Mouse (Mus musculus) MEL-GATA-1-ER (cell line): ENCODE data around the gene Scn4b.

Source experiments
- DNase-seq: peaks from one replicate; pipeline ENCODE4 v3.0.0-alpha.2; 2012; ENCODE audit warnings: low read depth; ENCODE audit errors: extremely low read depth

Scn4b gene

DNA sequence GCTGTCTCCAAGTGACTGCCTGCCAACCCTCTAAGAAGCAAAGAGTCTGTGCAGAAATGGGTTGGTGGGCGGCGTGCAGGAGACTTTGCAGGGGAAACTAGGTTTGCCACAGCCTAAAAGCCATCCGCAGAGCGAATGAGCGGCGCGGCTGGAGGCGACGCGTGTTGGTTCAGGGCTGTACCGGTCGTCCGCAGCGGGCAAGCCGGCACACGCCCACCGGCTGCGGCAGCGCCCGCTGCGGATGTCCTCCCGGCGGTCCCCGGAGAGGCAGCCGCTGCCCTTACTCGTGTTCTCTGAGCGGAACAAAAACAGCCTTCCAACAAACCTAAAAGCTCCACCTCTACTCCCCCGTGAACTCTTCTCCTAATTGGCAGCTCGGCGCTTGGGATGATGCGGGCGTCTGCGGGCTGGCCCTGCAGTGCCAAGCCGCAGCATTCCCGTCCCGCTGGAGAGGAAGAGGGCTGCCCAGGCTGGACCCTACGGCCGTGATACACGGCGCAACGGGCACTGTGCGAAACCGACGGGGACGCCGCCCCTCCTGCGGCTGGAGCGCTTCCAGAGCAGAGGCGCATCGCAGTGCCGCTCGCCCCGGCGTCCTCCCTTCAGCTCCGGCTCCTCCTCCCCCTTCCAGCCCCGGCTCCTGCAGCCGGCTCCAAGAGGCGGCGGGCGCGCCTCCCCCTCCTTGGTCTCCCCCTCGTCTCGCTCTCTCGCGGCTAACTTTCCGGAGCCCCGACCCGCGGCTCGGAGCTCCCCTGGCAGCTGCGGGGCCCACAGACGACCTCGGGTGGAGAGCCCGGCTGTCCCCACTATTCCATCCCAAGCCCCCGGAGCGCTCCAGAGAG lies at the start of gene Scn4b:
TSS of gene Scn4b (plus strand) at position 205 of the 842 bp plus-strand sequence.
- no peak for DNase-seq

DNA sequence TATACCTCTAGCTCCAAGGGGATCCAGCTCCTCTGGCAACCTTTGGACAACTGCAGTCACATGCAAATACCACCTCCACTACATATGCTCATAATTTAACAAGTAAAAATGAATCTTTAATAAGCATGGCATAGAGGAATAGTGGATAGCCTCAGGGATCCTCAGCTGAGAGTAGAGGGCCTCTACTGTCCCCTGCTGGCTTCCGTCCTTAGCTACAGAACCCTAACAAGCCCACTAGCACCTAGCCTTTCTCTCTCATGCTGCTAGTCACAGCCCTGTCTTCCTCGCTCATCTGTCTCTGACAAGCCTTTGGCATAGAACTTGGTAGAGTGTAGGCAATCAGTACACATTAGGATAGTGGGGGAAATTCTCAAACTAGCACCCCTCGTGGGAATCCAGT lies 47.4 kb upstream of the Scn4b start:
- no peak for DNase-seq

DNA sequence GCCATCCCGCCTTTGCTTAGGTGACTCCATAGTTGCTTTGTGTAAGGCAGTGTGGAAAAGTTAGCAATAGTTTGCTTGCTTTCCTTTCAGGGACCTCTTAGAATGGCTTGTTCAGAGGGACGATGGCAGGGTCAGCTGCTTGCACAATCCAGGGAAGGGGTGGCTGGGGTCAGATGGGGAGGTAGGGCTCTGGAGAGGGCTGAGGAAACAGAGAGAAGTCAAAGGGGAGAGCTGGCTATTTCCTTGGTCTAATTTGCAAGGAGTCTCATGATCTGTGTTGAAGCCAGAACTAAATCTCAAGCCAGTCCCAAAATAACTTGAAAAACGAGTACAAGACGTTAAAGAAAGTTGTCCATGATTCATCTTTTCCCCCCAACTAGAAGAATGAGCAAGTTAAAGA lies 45.6 kb upstream of the Scn4b start:
- no peak for DNase-seq

DNA sequence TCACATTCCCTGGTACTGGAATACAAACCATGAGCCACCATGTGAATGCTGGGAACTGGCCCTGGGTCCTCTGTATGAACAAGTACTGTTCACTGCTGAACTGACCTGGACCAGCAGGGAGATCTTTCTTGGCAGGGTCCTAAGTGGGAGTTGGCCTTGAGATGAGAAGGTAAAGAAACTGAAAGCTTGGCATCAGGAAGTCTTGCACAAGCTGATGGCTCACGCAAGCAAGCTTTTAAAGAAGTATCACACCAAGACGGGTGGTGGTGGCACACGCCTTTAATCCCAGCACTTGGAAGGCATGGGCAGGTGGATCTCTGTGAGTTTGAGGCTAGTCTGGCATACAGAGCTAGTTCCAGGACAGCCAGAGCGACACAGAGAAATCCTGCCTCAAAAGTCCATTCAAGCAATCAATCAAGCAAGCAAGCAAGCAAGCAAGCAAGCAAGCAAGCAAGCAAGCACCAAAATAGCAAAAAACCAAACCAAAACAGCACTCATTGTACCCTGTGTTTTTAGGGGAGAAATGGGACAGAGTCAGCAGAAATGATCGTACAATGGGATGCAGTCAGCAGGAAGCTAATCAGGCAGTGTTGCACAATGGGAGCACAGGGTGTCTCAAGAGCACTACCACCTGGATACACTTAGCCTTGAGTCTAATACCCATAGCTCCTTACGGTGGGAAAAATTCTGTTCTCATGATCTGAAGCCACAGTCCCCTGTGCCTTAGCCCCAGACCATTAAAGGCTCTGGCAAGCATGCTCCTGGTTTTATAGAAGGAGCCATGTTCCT lies 42.9 kb upstream of the Scn4b start:
- DNase-seq: no peak

DNA sequence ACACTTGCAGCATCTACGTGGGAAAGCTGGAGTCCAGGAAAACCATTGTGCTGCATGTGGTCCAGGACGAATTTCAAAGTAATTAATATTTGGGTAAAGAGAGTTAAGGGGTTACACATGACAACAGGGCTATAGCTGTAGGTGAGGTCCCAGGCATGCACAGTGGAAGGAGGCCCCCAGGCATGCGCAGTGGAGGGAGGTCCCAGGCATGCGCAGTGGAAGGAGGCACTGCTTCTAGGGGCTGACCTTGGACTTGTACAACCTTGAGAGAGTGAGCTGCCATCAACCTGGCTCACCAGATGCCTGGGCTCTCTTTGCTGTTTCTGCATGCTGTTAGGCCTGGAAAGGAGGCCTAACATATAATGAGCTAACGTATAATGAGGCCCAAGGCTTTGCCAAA lies 40.3 kb upstream of the Scn4b start:
- DNase-seq: no peak

DNA sequence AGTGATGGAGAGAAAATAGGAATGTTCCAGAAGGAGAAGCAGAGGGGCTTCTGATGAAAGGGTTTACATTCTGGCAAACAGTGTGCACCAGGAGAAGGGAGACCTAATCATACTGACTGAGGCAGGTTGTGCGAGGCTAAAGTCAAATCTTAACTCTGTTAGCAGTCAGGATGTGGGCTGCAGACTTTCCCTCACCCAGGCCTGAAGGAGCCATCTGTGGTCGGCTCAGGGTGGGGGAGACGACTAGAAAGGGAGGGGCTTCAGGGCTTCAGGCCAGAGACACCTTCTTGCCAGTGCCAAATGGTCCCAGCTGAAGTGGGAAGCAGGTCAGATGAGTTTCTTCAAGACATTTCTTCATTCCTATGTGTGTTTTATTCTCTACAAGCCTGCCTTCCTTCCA lies 39.8 kb upstream of the Scn4b start:
- DNase-seq: no peak

DNA sequence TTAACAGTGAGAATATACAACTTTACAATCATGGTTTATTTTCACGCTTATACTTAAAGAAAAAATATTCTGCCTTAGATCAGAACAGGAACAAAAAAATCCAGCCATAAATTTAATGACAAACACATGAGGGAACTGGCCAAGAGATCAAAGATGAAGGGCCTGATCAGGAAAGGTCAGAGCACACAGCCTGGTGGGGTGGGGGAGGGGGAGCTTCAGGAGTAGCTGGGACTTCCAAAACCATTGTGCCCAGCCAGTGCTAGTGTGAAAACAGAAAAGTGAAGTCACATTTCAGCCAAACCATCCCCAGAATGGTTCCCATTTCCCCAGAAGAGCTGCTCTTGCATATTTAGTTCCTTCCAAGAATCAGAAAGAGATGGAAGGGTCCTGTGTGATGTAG lies 35.7 kb upstream of the Scn4b start:
- DNase-seq: no peak

DNA sequence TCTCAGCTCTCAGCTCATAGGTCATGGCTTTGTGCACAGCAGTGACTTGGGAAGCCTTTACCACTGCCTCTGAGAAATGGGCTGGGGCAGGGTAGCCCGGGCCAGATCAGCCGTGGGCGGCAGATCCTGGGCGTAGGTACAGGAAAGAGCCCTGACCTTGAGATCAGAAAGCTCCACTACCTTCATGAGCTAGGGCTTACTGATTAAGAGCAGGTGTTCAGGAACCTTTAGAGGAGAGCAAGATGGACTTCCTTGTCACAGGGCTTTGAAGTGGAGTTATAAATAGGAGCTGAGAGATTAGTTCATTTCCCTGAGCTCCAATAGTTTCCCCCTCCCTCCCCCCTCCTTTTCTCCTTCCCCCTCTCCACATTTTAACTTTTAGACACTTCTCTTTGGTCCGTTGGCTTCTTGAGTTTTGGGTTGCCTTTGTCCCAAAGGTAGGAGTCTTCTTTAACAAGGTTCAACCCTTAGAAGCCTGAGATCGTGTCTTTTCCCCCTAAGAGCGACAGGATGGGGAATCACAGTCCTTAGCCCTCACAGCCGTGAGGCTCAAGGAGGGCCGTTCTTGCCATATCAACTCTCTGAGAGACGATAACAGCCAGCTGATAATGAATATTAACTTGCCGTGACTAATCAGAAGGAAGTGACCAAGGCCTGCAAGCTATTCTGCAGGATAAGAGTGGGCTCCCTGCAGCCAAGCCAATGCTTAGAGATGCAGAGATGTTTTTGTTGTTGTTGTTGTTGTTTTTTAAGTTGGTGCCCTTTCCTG lies 34.8 kb upstream of the Scn4b start:
- no peak for DNase-seq

DNA sequence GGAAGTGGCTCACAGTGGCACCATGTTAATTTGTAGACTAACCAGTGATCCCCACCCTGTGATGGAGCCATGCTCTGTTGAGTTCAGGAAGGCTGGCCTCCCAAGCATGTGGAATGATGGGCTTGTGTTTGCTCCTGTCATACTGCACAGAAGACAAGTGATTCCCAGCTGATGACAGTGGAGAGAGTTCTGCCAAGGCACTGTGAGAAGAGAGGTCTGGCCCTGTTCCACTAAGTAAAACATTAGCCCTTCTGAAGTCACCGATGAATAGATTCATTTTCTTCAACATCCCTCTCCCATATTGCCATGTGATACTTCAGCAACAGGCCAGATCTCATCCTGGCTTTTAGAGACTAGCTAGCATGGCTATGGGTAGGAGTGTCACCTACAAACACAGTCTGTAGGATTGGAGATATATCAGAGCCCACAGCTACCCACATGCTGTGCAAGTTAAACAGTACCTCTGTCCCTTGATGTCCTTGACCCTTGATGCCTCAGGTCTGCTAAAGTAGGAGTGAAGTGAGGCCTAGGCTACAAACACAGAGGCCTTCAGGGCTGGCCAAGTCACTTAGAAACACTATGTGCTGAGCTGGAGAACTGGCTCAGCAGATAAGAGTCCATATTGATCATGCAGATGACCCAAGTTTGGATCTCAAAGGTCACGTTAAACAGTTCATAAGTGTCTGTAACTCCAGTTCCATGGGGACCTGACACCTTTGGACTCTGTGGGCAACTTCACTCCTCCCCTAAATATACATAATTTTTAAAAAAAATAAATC lies 32.4 kb upstream of the Scn4b start:
- no peak for DNase-seq

DNA sequence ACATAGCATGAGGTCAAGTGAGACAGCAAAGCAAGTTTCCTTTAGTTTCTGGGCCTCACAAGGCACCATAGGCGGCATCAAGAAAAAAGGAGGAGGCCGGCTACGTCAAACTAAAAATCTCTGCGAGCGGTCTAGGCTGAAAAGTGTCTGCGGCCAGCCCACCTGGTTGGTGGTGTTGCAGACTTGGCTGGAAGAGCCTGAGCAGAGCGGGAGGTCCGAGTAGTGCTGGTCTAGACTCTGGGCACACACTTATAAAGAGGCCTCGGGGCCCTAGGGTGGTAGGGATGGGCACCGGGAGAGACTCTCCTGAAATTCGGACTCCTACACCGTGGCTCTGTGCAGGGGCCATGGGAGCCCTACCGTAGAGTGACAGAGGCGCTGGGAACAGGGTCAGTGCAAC lies 22.5 kb upstream of the Scn4b start:
- no peak for DNase-seq

DNA sequence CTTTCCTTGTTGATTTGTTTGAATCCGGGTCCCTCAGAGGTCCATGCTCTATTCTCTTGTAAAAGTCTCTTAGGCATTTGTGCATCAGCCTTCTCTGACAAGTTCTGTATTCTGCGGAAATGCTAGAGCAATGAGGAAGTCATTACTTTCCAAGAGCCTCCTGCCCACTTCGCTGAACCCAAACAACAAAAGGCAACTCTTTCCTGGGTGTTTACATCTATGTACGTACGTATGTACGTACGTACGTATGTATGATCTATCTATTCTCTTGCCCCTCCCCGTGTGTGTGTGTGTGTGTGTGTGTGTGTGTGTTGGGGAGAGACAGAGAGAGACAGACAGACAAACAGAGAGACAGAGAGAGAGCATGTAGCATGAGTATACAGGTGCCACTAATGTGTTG lies 21.4 kb upstream of the Scn4b start:
- DNase-seq: no peak

DNA sequence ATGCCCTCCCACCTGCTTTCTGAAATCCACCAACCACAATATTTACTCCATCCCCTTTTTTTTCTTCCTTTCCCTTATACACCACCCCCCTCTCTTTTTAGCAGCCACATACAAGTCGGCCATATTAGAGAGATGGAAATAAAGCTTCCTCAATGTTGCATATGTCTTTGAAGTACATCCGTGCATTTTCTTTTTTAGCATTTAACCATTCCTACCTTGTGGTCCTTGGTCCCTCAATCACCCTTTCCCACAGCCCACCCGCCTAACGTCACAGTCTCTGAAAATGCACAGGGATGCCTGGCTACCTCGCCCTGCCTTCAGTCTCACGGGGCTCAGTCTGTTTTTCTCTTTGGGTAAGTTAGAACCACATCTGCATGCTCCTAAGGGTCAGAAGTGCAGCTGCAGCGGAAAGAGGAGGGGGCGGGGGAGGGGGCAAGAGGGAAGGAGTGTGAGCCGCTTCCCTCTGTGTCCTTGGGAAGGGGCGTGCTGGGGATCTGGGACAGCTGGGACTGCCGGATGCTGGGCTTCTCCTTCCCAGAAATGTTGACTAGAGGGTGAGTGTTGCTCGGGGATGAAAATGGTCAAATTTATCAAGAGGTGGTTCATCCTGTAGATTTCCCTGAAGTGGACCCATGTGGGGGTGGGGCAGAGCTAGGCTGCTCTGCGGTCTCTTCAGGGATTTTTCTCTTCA lies 20.3 kb upstream of the Scn4b start, which contains the start of gene Scn2b:
TSS of gene Scn2b (plus strand) at position 42 of the 691 bp plus-strand sequence.
- no peak for DNase-seq

DNA sequence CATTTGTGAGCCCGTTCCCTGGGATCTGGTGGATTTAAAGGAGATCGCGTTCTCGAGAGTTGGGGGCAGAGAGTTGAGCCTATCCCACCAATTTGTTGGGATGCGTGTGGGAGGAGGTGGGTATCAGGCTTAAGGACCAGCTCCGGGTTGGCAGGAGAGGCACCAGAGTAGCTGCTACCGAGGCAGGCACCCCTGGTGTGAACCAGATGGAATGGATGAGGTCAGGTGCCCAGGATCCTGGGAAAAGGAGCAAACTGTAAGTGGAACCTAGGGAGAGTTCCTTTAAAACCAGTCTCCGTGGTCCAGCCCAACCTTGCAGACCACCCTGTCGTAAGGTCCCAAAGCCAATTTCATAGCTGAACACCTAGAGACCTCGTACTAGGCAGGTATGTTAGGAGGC lies 19.6 kb upstream of the Scn4b start:
- no peak for DNase-seq

DNA sequence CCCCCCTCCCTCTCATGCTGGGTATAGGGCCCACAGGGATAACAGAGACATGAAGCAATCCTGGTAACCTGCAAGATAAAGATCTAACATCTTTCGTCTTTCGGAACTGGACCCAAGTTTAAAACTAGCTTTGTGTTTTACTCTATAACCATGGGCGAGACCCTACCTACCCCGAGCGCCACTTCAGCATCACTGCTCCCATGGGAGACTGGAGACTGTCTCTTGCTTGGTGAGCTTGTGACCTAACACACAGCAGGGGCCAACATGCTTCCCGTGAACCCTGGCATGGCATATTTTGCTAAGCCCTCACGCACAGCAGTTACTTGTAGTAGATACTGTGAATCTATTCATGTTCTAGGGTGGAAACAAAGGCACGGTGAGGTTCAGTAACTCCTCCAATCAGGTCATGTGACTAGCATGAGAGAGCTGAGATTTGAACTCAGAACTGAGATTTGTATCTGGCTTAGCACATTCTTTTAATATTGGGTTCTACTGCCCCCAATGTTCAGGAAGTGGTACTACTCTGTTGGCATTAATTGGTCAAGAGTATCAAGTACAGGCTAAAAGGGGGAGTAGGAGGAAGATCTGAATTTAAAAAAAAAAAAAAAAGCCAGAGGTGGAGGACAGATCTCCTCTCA lies 18.8 kb upstream of the Scn4b start:
- DNase-seq: no peak

DNA sequence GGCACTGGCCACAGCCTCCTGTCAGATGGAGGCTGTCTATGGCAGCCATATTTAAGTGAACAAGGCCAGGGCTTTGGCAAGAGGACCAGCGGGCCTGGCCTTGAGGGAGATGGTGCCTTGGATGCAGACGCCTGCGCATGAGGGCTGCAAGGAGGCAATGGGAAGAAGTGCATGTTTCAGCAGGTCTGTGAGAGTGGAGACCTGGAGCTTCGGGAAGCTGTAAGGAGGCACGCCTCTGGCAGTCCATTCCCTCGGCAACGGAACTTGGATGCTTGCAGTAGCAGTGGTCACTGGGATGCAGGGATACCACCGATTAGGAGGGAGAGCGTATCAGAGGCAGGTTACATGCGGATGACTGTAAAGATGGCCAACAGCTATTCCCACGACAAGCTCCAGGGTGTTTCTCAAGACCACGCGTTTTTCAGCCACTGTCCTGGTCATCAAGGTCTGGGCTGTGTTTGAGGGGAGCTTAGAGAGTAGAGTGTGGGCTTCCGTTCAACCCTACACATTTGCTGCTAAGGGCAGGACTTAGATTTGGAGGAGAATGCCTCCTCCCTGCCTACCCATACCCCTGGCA lies 18.2 kb upstream of the Scn4b start:
- no peak for DNase-seq

DNA sequence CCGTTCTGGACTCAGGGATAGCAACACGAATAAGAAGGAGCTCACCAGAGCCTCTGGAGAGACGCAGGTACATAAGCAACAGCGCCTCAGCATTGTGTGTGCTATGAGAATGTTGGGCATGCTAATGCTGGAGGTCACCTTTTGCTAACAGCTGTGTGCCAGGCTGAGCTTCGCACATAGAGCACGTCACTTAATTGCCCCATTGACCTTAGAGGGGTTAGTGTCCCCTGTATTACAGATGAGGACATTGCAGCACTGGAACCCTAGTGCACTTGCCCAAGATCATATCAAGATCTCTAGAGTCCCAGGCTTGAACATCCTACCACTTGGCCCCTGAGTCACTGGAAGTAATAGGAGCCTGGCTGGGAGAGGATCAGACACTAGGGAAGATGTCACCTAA lies 17.6 kb upstream of the Scn4b start:
- no peak for DNase-seq

DNA sequence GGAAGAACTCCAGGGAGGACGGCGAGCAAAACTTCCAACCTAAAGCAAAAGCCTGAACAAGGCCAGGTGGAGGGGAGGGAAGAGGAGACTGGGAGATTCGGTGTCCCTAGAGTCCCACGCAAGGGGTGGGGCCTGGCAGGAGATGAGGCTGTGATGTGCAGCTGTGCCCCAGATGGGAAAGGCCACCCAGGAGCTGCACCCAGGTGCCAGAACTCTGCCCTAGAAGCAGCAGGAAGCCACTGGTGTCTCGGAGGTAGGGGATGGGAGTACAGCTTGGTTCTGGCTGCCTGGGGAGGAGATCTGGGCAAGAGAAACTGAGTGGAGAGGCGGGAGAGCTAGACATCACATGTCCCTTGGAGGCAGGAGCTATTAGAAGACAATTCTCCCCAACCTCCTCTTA lies 17.2 kb upstream of the Scn4b start:
- no peak for DNase-seq

DNA sequence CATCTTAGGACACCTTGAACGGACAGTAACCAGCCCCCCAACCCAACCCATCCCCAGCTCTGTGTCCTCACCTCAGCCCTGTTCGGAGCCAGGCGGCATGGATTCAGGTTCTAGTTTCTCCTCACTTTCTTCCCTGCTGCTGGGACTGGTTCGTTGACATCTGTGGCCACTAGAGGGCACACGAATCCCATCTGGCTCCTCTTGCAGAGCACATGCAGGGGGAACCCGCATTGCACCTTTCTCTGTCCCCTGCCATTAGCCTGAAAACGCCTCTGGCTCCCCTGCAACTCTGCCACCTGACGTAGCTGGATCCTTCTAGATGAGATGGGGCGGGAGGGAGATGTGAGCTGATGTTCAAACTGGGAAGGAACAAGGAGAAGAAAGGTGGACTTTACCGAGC lies 16.4 kb upstream of the Scn4b start:
- DNase-seq: peak; percentile 67

DNA sequence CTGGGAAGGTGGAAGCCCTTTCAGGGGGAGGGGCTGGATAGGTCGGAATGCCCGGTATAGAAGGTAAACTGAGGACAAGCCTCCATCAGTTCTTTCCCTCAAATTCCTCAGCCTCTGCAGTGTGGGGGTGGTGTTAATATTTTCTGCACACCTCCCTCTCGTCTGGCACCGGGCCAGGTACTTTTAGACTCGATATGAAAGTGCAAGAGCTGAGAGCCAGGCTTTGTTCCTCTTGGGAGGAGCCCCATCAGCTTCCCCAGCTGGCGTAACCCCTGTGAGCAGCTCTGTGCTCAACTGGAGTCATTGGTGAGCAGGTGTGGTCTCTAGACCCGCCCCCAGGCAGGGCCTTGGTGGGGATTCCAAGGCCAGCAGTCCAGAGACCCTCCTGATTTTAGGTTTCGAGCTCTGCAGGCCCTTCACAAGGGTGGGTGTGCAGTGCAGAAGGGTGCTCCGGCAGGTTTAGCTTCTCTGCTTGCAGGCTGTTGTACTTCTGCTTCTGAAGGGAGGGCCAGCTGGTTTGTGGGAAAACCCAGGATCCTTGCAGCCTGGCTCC lies 15.9 kb upstream of the Scn4b start:
- peak; percentile 63 for DNase-seq
